Mouse (Mus musculus) cerebellum, adult 9-11 months (tissue): Measurements from ENCODE around the gene Tifa.
A peak's percentile ranks its signal among the peaks of the same experiment; 100 is the strongest.

Source experiments
- DNase-seq: peaks from one replicate; pipeline ENCODE4 v3.0.0; 2022

Gene Tifa

GRCm38 (mm10) chr3:127788038-127788437 is 1.6 kb upstream of the Tifa start:
- DNase-seq = no peak

GRCm38 (mm10) chr3:127788919-127789318 is 686 bp upstream of the Tifa start:
- no peak for DNase-seq

- peak; percentile 14 for DNase-seq
These were observed 840 bp downstream of the Tifa start for GRCm38 (mm10) chr3:127790234-127791055.

GRCm38 (mm10) chr3:127791056-127791483 is 1.5 kb downstream of the Tifa start:
- DNase-seq = peak; percentile 10

- DNase-seq = no peak
These were observed 2.3 kb downstream of the Tifa start for GRCm38 (mm10) chr3:127791595-127792561.

- no peak for DNase-seq
These were observed 3.4 kb downstream of the Tifa start for GRCm38 (mm10) chr3:127793022-127793421.

GRCm38 (mm10) chr3:127795762-127796161 is 6.2 kb downstream of the Tifa start:
- no peak for DNase-seq

GRCm38 (mm10) chr3:127796271-127796670 is 6.7 kb downstream of the Tifa start:
- DNase-seq = no peak

- no peak for DNase-seq
These were observed 11.6 kb downstream of the Tifa start for GRCm38 (mm10) chr3:127801162-127801561.

GRCm38 (mm10) chr3:127802814-127803213 is 13.2 kb downstream of the Tifa start:
- no peak for DNase-seq

GRCm38 (mm10) chr3:127804439-127804838 is 14.8 kb downstream of the Tifa start:
- DNase-seq = no peak

GRCm38 (mm10) chr3:127805071-127805470 is 15.5 kb downstream of the Tifa start:
- DNase-seq = no peak

GRCm38 (mm10) chr3:127805991-127806390 is 16.4 kb downstream of the Tifa start:
- DNase-seq = no peak

GRCm38 (mm10) chr3:127807846-127808245 is 18.2 kb downstream of the Tifa start:
- no peak for DNase-seq

GRCm38 (mm10) chr3:127809103-127809502 is 19.5 kb downstream of the Tifa start:
- DNase-seq = no peak

- DNase-seq = no peak
These were observed 27.6 kb downstream of the Tifa start for GRCm38 (mm10) chr3:127817120-127817683.

GRCm38 (mm10) chr3:127818694-127819663 is 29.4 kb downstream of the Tifa start:
- no peak for DNase-seq

- DNase-seq = no peak
These were observed 30.8 kb downstream of the Tifa start for GRCm38 (mm10) chr3:127820400-127820799.

GRCm38 (mm10) chr3:127821209-127821608 is 31.6 kb downstream of the Tifa start:
- DNase-seq = no peak

- DNase-seq = no peak
These were observed 34.6 kb downstream of the Tifa start for GRCm38 (mm10) chr3:127823886-127824863.

- DNase-seq = no peak
These were observed 36.9 kb downstream of the Tifa start for GRCm38 (mm10) chr3:127826503-127826902.
